Mouse (Mus musculus) layer of hippocampus, adult 8-10 months (tissue): Measurements from ENCODE around the gene Cyba. TPM values are rescaled to one million over a fixed set of nuclear protein-coding genes. Genes with fewer than 3 reads are reported as not detected.

Experiments
- DNase-seq, 2 experiments: peaks; one replicate each; pipeline ENCODE4 v3.0.0; 2022; ENCODE audit warnings: low spot score in 2 of 2
- total RNA-seq, 4 experiments: library from RNA; stranded (reverse); gene quantifications; 2 replicates each; pipeline ENCODE4 v1.2.4; 2022

The Cyba gene
- total RNA-seq, 4 experiments from 2014 or later: 7.4 to 54.9 (median 25.7) TPM

- no peak for DNase-seq
These were observed 19.4 kb upstream of the Cyba start for GRCm38 (mm10) chr8:122452154-122452553.

- no peak for DNase-seq
These were observed 18.5 kb upstream of the Cyba start for GRCm38 (mm10) chr8:122451161-122451703.

- no peak for DNase-seq
These were observed 12.5 kb upstream of the Cyba start for GRCm38 (mm10) chr8:122445203-122445602.

GRCm38 (mm10) chr8:122444058-122444748, 11.5 kb upstream of the Cyba start:
- DNase-seq: peak; percentile 88 to 89

GRCm38 (mm10) chr8:122443262-122444006, 10.7 kb upstream of the Cyba start, which contains the start of gene Mvd:
Mvd (minus strand) TSS chr8:122443422.
- peak; percentile 99 to 100 for DNase-seq

- no peak for DNase-seq
These were observed 10.1 kb upstream of the Cyba start for GRCm38 (mm10) chr8:122442781-122443180.

GRCm38 (mm10) chr8:122442356-122442755, 9.6 kb upstream of the Cyba start:
- no peak for DNase-seq

- no peak for DNase-seq
These were observed 8.6 kb upstream of the Cyba start for GRCm38 (mm10) chr8:122441326-122441725.

GRCm38 (mm10) chr8:122439336-122439735, 6.6 kb upstream of the Cyba start:
- no peak for DNase-seq

- no peak for DNase-seq
These were observed 5.1 kb upstream of the Cyba start for GRCm38 (mm10) chr8:122437708-122438331.

- no peak for DNase-seq
These were observed 3.9 kb upstream of the Cyba start for GRCm38 (mm10) chr8:122436586-122437125.

- no peak for DNase-seq
These were observed 3.4 kb upstream of the Cyba start for GRCm38 (mm10) chr8:122436146-122436545.

GRCm38 (mm10) chr8:122435375-122435774, 2.6 kb upstream of the Cyba start:
- DNase-seq: no peak

- no peak for DNase-seq
These were observed 657 bp upstream of the Cyba start for GRCm38 (mm10) chr8:122433269-122433905.

- DNase-seq: no peak
These were observed 862 bp downstream of the Cyba start for GRCm38 (mm10) chr8:122431694-122432442.

- DNase-seq: no peak
These were observed 2.1 kb downstream of the Cyba start for GRCm38 (mm10) chr8:122430646-122431045.

- no peak for DNase-seq
These were observed 2.6 kb downstream of the Cyba start for GRCm38 (mm10) chr8:122430058-122430636.

GRCm38 (mm10) chr8:122428163-122428562, 4.6 kb downstream of the Cyba start:
- no peak for DNase-seq

GRCm38 (mm10) chr8:122427607-122428006, 5.1 kb downstream of the Cyba start:
- no peak for DNase-seq

- no peak for DNase-seq
These were observed 6.6 kb downstream of the Cyba start for GRCm38 (mm10) chr8:122426145-122426544.
